Mouse (Mus musculus) liver, embryonic 11.5 days (tissue): Measurements from ENCODE around the gene Pepd. TPM values are rescaled to one million over a fixed set of nuclear protein-coding genes. Genes with fewer than 3 reads are reported as not detected.
A peak's percentile ranks its signal among the peaks of the same experiment; 100 is the strongest.

ENCODE experiments used
- ATAC-seq: fragments of 200-750 bp; cut with Nextera tagmentation; replicated peaks from 2 replicates; pipeline ENCODE4 v1.8.0; 2017; ENCODE audit warnings: moderate number of reproducible peaks, mild to moderate bottlenecking, moderate TSS enrichment, moderate library complexity; ENCODE audit not compliant: low FRiP score
- DNase-seq: peaks from one replicate; pipeline ENCODE4 v3.0.0-alpha.2; 2017; ENCODE audit warnings: low spot score
- H3K27ac ChIP-seq: fragments of 300-500 bp; sonication (generic); 2 replicates; pipeline ENCODE4 v1.5.1; 2014; ENCODE audit warnings: mild to moderate bottlenecking, low read depth, low read length, control low read depth
- H3K27me3 ChIP-seq: fragments of 300-500 bp; sonication (generic); replicated peaks from 2 replicates; pipeline ENCODE4 v1.6.1; 2014; ENCODE audit warnings: low read length, mixed read lengths; ENCODE audit not compliant: control insufficient read depth, insufficient read depth
- H3K36me3 ChIP-seq: fragments of 300-500 bp; sonication (generic); 2 replicates; pipeline ENCODE4 v1.6.1; 2014; ENCODE audit warnings: mild to moderate bottlenecking, low read length, moderate library complexity, mixed read lengths; ENCODE audit not compliant: control insufficient read depth, insufficient read depth
- H3K4me1 ChIP-seq: fragments of 300-500 bp; sonication (generic); replicated peaks from 2 replicates; pipeline ENCODE4 v1.6.1; 2014; ENCODE audit warnings: low read length, mixed read lengths; ENCODE audit not compliant: control insufficient read depth, insufficient read depth
- H3K4me2 ChIP-seq: fragments of 300-500 bp; sonication (generic); 2 replicates; pipeline ENCODE4 v1.6.1; 2014; ENCODE audit warnings: mild to moderate bottlenecking, control low read depth, moderate library complexity
- H3K4me3 ChIP-seq: fragments of 300-500 bp; sonication (generic); 2 replicates; pipeline ENCODE4 v1.5.1; 2014; ENCODE audit warnings: low read depth, low read length, control low read depth
- H3K9ac ChIP-seq: fragments of 300-500 bp; sonication (generic); 2 replicates; pipeline ENCODE4 v1.6.1; 2014; ENCODE audit warnings: low read depth, low read length, control low read depth
- H3K9me3 ChIP-seq: fragments of 300-500 bp; sonication (generic); 2 replicates; pipeline ENCODE4 v1.6.1; 2016; ENCODE audit warnings: low read length, inconsistent platforms, mixed read lengths; ENCODE audit not compliant: control insufficient read depth
- WGBS: fragments of 180-500 bp; shearing (Covaris S2); extraction: QIAGEN DNeasy Blood & Tissue Kit; methylation state at CpG from one replicate; pipeline ENCODE4 v1.1.7; 2014; 5-methylcytosine and 5-hydroxymethylcytosine counted together
- polyA plus RNA-seq: library from polyadenylated mRNA; unstranded; fragments of >200 nt; fragmentation: Nextera tagmentation; extraction: Ambion mirVana; gene quantifications from 2 replicates; pipeline ENCODE4 v1.2.1, GENCODE M21; 2014

Pepd gene
- polyA plus RNA-seq, 1 experiment from 2014 or later: 53.4 TPM

DNA sequence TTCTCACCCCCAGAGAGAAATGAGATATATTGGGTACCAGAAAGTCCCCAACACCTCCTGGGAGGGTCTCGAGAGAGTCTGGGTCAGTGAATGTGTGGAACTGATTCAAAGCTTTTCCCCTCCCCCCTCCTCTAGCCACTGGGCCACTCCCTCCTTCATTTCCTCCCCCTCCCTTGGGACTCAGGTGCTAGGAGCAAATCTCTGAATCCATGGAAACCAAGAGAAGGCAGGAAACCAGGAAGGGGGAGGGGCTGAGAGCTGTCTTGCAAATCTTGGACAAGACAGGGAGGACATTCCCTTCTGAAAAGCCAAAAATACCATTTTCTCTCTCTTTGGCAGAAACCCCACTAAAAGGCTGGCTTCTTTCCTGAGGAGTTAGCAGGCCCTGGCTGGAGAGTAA lies 15.1 kb upstream of the Pepd start:
- Histone ChIP-seq H3K27me3 (peaks cover 7% of the 10 kb centered on the region; the same call in 1 of the 2 replicates), H3K4me1 (no peaks in the 10 kb centered on the region), H3K4me3 (no peak overlapping the region), H3K36me3 (no peaks in the 10 kb centered on the region), H3K9me3 (no peaks in the 10 kb centered on the region), H3K4me2 (no peak overlapping the region), H3K27ac (no peak overlapping the region), H3K9ac (no peak overlapping the region)
- WGBS: 11% methylated on average over 1 of the region's 1 CpGs
- DNase-seq (no peak), ATAC-seq (no peak)

GRCm38 (mm10) chr7:34910096-34911066 lies 1.8 kb upstream of the Pepd start:
- Histone ChIP-seq H3K9ac (no peak overlapping the region), H3K4me2 (no peak overlapping the region), H3K36me3 (no peaks in the 10 kb centered on the region), H3K27me3 (peaks cover 2% of the 10 kb centered on the region; the same call in 1 of the 2 replicates), H3K27ac (no peak overlapping the region), H3K9me3 (no peaks in the 10 kb centered on the region), H3K4me3 (no peak overlapping the region), H3K4me1 (peaks cover 6% of the 10 kb centered on the region)
- ATAC-seq (no peak), DNase-seq (peak; percentile 39)
- 30% methylated on average over 24 of the region's 24 CpGs for WGBS

- H3K9me3 ChIP-seq: no peaks in the 10 kb centered on the region
- peaks cover 6% of the 10 kb centered on the region for H3K4me1 ChIP-seq
- H3K9ac ChIP-seq: peak overlapping the region; percentile 8; the same call in 1 of the 2 replicates
- no peaks in the 10 kb centered on the region for H3K36me3 ChIP-seq
- DNase-seq (no peak), ATAC-seq (no peak)
- H3K27ac ChIP-seq: no peak overlapping the region
- peaks cover 2% of the 10 kb centered on the region; the same call in 1 of the 2 replicates for H3K27me3 ChIP-seq
- WGBS: 90% methylated on average over 9 of the region's 9 CpGs
- no peak overlapping the region for H3K4me3 ChIP-seq
- H3K4me2 ChIP-seq: no peak overlapping the region
Measured at GRCm38 (mm10) chr7:34913956-34914355, 1.8 kb downstream of the Pepd start.

GRCm38 (mm10) chr7:34915555-34915954 lies 3.4 kb downstream of the Pepd start:
- ATAC-seq: no peak
- Histone ChIP-seq H3K4me2 (no peak overlapping the region), H3K4me3 (no peak overlapping the region), H3K36me3 (no peaks in the 10 kb centered on the region), H3K27ac (no peak overlapping the region), H3K27me3 (0 out of 2 replicates have a peak, but pooled peaks cover 2% of the 10 kb centered on the region), H3K9ac (no peak overlapping the region), H3K9me3 (no peaks in the 10 kb centered on the region), H3K4me1 (peaks cover 6% of the 10 kb centered on the region)
- no peak for DNase-seq
- WGBS: 77% methylated on average over 5 of the region's 5 CpGs

- H3K4me1 ChIP-seq: peaks cover 6% of the 10 kb centered on the region
- H3K9me3 ChIP-seq: no peaks in the 10 kb centered on the region
- no peak overlapping the region for H3K4me3 ChIP-seq
- no peak overlapping the region for H3K4me2 ChIP-seq
- DNase-seq (no peak), ATAC-seq (no peak)
- no peaks in the 10 kb centered on the region for H3K27me3 ChIP-seq
- WGBS: 69% methylated on average over 6 of the region's 6 CpGs
- no peak overlapping the region for H3K27ac ChIP-seq
- H3K36me3 ChIP-seq: no peaks in the 10 kb centered on the region; the same call in 1 of the 2 replicates
- H3K9ac ChIP-seq: no peak overlapping the region
Measured at GRCm38 (mm10) chr7:34917558-34917957, 5.4 kb downstream of the Pepd start.

DNA sequence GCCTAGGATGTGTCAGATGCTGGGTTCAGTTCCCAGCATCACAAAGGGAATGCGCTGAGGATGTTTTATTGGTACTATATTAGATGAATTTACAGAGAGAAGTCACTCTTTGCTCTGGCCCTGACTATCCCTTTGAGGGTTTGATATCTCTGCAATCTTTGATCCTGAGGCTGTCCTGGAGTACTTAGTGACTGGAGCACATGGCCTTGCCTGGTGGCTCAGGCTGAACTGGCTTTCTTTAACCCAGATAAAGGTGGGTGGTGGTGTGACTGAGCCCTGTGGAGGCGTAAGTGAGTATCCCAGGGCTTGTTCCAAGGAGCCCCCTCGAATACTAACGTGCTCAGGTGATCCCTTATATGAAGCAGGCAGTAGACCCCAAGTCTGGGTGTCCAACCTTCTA lies 5.8 kb downstream of the Pepd start:
- H3K4me1 ChIP-seq: peaks cover 3% of the 10 kb centered on the region
- no peak overlapping the region for H3K9ac ChIP-seq
- H3K27me3 ChIP-seq: no peaks in the 10 kb centered on the region
- H3K27ac ChIP-seq: no peak overlapping the region
- no peaks in the 10 kb centered on the region; the same call in 1 of the 2 replicates for H3K36me3 ChIP-seq
- ATAC-seq (no peak), DNase-seq (no peak)
- H3K4me3 ChIP-seq: no peak overlapping the region
- WGBS: 83% methylated on average over 4 of the region's 4 CpGs
- no peaks in the 10 kb centered on the region for H3K9me3 ChIP-seq
- no peak overlapping the region for H3K4me2 ChIP-seq

GRCm38 (mm10) chr7:34918416-34918815 lies 6.2 kb downstream of the Pepd start:
- no peak for ATAC-seq
- no peak for DNase-seq
- no peaks in the 10 kb centered on the region; the same call in 1 of the 2 replicates for H3K36me3 ChIP-seq
- 77% methylated on average over 8 of the region's 8 CpGs for WGBS
- no peak overlapping the region for H3K4me3 ChIP-seq
- H3K27ac ChIP-seq: no peak overlapping the region
- H3K9ac ChIP-seq: no peak overlapping the region
- no peaks in the 10 kb centered on the region for H3K4me1 ChIP-seq
- H3K4me2 ChIP-seq: no peak overlapping the region
- no peaks in the 10 kb centered on the region for H3K9me3 ChIP-seq
- no peaks in the 10 kb centered on the region for H3K27me3 ChIP-seq

- DNase-seq: no peak
- Histone ChIP-seq H3K4me1 (no peaks in the 10 kb centered on the region), H3K9ac (no peak overlapping the region), H3K4me3 (no peak overlapping the region), H3K4me2 (no peak overlapping the region), H3K36me3 (no peaks in the 10 kb centered on the region; the same call in 1 of the 2 replicates), H3K27ac (no peak overlapping the region), H3K27me3 (no peaks in the 10 kb centered on the region), H3K9me3 (no peaks in the 10 kb centered on the region)
- no peak for ATAC-seq
- 72% methylated on average over 5 of the region's 5 CpGs for WGBS
Measured at GRCm38 (mm10) chr7:34919054-34919453, 6.9 kb downstream of the Pepd start.
